Mouse (Mus musculus) CD8-positive naive resting alpha-beta T cell, adult 2 months (primary cell): ENCODE data around the gene Lgals4.
"Not testable (repeated sequence)": the region's sequence is repeated elsewhere in the genome, so short reads cannot be mapped to it uniquely, and the experiment has no call there.

Experiments used
- DNase-seq, 2 experiments: peaks; one replicate each; pipeline ENCODE4 v3.0.0; 2022; ENCODE audit warnings: low read depth in 2 of 2, low spot score in 2 of 2

The Lgals4 gene

DNA sequence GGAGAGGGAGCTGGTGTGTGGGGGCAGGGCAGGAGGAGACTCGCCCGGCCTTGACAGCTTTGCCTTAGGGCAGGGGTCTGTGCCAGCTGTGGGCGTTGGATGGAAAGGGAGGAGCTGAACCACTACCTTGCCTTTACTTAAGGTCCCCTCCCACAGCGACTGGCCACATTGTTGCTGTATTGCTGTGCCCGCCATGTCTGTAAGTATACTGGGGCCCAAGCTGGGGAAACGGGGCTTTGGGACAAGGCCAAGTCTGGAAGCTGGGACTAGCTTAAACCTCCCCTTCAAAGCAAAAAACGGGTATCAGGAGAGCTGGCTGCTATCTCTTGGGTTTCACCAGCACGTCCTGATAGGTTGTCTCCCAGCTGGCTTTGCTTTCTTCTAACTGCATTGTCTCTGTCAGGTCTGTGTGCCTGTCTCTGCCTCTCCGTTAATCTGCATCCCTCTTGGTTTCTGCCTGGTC lies 30.7 kb downstream of the Lgals4 start:
- no peak for DNase-seq

DNA sequence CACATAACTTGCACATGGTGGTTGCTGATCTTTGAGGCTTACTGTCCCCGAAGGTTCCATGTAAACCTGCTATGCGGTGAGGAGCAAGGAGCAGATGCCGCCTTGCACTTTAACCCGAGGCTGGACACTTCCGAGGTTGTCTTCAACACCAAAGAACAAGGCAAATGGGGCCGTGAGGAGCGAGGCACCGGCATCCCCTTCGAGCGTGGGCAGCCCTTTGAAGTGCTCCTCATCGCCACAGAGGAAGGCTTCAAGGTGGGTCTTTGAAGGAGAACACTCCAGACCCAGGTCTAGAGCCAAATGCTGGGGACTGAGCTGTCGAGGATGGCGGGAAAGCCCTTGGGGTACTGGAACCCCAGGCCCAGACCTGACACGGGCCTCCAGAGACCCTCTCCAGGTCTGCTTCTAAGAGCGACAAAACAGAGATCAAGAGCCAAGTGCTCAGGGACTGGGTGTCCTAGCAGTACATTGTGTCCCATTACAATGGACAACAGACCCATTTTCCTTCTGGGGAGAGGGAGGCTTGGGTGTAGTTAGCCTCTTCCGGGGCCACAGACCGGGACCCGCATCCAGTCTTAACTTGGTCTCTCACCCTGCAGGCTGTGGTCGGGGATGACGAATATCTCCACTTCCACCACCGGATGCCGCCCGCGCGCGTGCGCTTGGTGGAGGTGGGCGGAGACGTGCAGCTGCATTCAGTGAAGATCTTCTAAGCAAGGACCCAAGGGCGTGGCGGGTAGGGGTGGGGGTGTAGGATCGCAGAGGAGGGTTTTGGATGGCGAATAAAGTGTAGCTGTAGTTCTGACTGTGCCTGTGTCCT lies 32.0 kb downstream of the Lgals4 start:
- peak; percentile 95 to 98 for DNase-seq

DNA sequence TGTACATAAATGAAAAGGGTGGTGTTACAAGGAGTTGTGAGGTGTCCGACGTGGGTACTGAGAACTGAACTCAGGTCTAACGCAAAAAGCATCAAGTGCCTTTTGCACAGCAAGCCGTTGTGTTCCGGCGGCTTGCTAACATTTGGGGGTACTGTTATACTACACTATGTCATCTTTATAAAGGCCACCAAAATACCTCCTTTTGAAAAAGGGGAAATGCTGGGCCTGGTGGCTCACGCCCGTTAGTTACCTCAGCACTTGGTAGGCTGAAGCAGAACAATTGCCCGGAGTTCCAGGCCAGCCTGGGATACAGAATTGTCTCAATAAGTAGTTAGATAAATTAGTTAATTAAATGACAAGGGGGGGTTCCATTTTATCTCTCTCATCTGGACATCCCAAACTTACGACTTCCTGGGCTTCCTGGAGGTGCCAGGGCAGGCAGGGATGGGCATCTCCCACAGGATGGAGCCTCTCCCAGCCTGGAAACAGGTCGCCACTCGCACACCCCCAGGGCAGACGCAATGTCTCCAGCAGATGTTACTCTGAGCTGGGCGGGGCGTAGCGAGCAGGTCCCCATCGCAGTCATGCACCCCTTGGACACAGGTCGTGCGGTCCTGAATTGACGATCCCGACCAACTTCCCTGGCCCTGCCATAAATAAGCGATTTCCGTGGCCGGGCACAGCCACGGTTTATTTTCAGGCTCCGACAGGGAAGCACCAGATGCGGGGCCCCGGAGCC lies 33.3 kb downstream of the Lgals4 start:
- DNase-seq, result no peak

DNA sequence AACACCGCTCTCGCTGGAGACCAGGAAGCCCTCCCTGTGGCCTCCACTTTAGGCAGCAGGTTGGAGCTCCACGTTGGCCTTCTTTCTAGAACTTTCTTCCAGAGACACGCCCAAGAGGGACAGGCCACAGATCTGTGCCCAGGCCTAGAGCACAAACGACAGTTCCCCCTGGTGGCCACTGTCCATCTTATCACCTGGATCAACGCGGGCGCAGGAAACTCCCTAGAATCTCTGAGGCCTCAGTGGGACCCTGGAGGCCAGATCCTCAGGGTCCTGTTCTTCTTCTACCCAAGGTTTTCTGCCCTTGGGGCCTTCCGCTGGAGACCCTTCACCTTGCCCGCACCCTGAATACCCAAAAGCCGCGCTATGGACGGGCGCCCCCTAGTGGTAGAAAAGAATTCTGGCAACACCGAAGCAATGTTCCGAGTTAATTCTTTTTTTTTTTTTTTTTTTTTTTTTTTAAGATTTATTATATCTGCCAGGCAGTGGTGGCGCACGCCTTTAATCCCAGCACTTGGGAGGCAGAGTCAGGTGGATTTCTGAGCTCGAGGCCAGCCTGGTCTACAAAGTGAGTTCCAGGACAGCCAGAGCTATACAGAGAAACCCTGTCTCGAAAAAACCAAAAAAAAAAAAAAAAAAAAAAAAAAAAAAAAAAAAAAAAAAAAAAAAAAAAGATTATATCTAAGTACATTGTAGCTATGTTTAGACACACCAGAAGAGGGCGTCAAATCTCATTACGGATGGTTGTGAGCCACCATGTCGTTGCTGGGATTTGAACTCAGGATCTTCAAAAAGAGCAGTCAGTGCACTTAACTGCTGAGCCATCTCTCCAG lies 34.1 kb downstream of the Lgals4 start:
- DNase-seq, result peak; percentile 68 to 78

DNA sequence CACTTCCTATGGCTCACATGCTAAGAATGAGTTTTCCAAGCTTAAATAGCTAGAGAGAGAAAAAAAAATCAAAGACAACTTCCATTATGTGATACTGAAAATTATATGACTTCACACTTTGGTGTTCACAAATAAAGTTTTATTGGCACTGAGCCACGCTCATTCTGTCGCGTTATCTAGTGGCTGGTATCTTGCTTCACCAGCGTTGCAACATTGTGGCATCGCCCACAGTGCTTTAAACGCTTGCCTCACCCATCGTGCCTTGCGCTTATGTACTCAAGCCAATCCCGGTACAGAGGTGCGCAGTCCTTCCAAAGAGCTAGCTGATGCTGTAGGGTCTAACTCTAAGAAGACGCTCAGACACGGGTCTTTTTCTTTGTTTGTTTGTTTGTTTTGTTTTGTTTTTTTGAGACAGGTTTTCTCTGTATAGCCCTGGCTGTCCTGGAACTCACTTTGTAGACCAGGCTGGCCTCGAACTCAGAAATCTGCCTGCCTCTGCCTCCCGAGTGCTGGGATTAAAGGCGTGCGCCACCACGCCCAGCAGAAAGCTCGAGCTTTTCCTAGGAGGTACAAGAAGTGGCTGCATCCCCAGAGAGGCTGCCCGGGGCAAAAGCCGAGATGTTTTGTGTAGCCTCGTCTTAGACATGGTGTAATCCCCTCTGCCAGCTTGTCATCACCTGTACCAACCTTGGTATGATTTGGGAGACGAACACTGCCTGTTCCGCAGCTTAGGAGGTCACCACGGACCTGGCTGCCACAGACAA lies 37.4 kb downstream of the Lgals4 start:
- no peak for DNase-seq

DNA sequence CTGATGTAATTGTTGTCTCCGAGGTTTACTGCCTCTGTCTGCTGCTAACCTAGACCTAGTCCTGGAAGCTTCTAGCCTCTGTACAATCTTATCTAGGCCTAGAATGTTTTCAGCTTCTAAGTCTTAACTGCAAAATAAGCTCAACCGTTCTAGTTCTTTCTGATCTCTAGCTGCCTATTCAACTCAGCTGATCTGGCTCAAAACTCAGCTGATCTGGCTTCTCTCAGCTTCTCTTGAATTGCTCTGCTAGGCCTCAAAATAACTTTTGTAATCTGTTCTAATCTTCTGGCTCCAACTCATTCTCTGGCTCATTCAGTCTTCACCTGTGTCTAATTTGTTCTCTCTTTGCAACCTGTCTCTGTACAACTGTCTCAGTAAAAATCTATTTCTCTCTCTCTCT lies 40.9 kb downstream of the Lgals4 start:
- no peak for DNase-seq

DNA sequence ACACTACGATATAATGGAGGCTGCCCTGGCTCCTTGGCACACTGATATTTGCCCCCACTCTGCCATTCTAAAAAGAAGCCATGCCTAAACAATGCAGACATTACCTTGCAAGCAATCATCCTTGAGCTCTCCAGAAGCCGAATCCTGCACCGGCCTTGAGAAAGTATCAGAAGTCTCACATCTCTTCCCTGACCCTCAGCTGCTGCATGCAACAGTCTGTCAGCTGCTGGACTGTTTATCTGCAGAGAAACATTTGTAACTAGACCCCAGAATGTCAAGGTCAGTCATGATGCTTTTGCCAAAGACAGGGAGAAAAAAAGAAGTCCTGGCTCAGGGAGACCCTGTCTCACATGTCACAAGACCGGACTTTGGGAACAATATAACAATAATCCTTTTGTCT lies 42.4 kb downstream of the Lgals4 start:
- DNase-seq, result no peak

DNA sequence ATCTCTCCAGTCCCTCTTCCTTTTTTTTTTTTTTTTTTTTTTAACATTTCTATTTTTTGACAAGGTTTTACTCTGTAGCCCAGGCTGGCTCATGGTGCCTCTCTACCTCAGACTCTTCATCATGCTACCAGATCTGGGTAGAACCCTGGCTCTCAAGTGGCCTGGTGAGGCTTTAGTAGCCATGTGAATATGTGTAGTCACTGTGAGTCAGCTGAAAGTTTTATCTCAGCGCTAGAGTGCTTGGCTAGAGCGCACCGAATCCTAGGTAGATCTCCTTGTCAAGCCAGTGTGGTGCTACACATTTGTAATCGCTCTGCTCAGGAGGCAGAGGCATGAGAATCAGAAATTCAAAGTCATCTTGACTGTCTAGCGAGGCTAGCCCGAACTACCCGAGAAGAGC lies 43.5 kb downstream of the Lgals4 start:
- no peak for DNase-seq

DNA sequence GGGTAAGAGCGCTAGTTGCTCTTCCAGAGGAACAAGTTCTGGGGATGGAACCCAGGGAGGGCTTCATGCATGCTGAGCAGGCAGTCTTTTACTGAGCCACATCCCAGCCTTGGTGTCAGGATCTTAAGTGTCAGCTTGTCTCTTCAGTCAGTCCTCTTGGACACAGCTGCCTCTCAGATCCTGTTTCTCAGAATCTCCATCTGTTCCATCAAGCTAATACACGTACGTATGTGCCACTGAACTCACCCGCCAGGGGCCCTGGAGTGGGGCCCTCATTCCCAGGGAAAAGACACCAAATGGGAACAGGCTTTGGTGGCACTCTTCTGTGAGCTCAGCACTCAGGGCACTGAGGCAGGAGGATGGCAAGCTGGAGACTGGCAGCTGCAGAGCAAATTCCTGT lies 44.2 kb downstream of the Lgals4 start:
- DNase-seq, result no peak

DNA sequence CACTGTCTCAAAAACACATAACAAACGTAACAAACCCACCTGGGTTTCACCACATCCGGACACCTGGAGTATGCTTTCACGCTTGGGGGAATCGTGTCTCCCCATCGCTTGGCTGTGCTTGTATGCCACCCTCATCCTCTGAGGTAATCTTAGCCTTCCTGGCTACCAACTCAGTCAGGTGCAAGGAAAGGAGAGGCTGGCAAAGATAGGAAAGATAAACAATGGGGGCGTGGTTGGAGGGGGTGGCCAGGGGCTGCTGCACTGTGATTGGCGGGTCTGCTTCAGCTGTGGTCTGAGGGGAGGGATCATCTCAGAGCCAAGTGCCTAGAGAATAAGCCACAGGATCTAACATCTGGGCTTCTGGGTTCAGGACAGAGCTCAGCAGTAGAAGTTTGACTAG lies 46.0 kb downstream of the Lgals4 start:
- DNase-seq, result no peak

DNA sequence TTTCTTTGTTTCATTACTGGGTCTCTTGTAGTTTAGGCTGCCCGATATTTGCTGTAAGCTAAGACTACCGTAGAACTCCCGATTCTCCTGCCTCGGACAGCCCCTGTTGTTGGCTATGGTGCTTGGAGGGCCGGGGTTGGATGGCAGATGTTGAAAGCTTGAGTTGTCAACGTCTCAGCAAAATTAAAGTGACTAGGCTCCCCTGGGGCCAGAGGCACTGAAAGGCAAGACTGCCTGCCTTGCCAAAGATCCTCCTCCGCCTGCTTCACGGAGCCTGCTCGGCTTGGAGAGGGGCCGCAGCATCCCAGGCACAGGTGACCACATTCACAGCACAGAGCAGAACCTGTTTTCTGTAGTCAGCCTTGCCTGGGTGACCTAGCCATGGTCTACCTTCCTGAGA lies 46.9 kb downstream of the Lgals4 start:
- no peak for DNase-seq

DNA sequence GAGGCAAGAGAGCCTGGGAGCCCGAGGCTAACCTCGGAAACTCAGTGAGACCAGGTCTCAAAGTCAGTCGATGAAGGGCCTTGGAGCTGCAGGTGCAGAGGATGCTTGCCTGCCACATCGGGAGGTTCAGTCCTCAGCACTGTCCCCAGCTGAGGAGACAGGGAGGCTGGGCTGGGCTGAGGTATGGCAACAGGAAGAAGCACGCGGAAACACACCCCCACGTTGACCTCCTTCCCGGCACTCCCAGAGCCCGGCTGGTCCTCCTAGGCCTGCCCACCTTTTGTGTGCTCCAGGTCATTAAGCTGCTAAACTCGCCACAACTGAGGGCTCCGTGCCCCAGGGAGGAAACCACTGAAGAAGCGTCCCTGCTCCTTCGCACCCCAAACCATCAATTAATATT lies 47.5 kb downstream of the Lgals4 start, which contains the start of gene Capn12:
Gene Capn12, plus strand, starts transcription at position 224 of the 400 bp plus-strand sequence.
- no peak for DNase-seq

DNA sequence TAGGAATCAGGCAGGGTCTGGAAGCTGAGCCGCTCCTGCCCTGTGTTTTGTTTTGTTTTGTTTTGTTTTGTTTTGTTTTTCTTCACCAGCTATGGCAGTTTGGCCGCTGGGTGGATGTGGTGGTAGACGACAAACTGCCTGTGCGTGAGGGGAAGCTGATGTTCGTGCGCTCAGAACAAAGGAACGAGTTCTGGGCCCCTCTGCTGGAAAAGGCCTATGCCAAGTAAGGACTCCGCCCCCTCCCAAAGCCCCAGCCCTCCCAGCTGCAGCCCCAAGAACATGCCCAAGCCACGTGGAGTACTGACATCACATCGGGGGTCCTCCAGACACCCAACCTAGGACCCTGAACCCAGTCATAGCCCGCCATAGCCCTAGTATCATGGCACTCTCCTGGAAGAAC lies 49.4 kb downstream of the Lgals4 start:
- no peak for DNase-seq

DNA sequence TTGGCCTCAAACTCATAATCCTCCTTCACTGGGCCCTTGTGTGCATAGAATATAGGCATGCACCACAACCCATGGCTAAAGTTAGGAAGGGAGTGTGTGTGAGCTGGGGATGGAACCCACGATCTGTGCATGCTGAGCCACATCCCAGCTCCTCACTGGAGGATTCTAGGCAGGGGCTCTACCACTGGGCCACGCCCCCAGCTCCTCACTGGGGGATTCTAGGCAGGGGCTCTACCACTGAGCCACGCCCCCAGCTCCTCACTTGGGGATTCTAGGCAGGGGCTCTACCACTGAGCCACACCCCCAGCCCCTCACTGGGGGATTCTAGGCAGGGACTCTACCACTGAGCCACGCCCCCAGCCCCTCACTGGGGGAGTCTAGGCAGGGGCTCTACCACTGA lies 50.0 kb downstream of the Lgals4 start:
- DNase-seq, result not testable (repeated sequence)

DNA sequence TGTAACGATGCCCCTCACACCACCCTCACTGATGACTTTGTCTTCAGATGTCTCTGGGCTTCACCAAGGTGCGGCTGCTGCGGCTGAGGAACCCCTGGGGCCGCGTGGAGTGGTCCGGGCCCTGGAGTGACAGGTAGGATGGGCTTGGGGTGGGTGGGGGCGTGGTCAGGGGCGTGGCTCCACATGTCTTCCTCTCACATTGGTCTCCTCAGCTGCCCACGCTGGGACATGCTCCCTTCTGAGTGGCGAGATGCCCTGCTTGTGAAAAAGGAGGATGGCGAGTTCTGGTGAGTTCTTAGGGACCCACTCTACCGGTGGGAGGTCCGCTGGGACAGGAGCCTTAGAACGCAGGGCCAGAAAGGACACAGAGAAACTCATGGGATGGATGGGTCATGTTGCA lies 52.8 kb downstream of the Lgals4 start:
- no peak for DNase-seq

DNA sequence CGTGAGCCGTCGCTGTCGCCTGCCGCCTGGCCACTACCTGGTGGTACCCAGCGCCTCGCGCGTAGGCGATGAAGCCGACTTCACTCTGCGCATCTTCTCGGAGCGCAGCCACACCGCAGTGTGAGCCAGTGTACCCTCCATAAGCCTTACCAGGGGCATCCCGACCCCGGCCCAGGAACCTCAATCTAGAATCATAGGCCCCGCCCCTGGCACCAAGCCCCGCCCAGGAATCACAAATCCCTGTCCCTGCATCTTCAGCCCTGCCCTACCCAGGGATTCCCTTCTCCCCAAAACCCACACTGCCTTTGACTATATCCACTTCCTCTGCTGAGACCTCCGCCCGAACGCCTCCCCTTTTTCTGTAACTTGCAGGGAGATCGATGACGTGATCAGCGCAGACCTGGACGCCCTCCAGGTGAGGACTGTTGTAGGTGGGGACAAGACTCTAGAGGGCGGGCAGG lies 55.1 kb downstream of the Lgals4 start:
- no peak for DNase-seq
